Mouse (Mus musculus) liver, embryonic 14.5 days (tissue): ENCODE results near the gene Mettl24.

Source experiments
- CTCF ChIP-seq: IDR thresholded peaks from 2 replicates; pipeline ENCODE4 v1.5.1; 2016; ENCODE audit warnings: antibody characterized with exemption, low read depth, control low read depth
- EP300 ChIP-seq: IDR thresholded peaks from 2 replicates; pipeline ENCODE4 v1.6.1; 2016; ENCODE audit warnings: antibody characterized with exemption, low read depth

GRCm38 (mm10) chr10:40857599-40857998 is 174.5 kb downstream of the Mettl24 start:
- TF ChIP-seq EP300 (no peak), CTCF (no peak)
